Mouse (Mus musculus): ENCODE data around the gene Serpina3b. TPM values are rescaled to one million over a fixed set of nuclear protein-coding genes. Genes with fewer than 3 reads are reported as not detected.

The Serpina3b gene
- total RNA-seq, 1 experiment from 2014 or later, result 0.33 TPM

- no peak for DNase-seq
These were observed 47.8 kb downstream of the Serpina3b start for GRCm38 (mm10) chr12:104175636-104176035.

DNA sequence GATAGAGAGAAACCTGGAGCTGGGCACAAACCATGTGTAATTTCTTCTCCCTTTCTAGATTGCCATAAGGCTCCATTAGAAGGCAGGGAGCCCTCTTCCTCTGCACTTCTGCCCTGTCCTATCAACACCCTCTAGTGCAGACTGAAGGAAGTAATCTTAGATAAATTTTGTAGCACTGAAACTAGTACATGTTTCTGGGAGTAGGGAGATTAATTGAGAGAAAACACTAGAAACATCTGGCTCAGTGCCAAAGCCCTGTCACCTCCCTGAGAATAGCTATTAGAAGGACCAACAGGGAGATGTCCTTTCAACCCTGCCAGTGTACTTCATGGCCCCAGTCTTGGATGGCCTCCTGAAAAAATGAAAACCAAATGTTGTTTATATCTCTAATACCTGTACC, 50.8 kb downstream of the Serpina3b start:
- DNase-seq, result no peak

- DNase-seq, result no peak
These were observed 51.2 kb downstream of the Serpina3b start for GRCm38 (mm10) chr12:104178987-104179386.

GRCm38 (mm10) chr12:104185046-104185445, 57.2 kb downstream of the Serpina3b start:
- DNase-seq, result no peak

- DNase-seq, result no peak
These were observed 58.3 kb downstream of the Serpina3b start for GRCm38 (mm10) chr12:104186041-104186581.

Other genes starting within 250 kb of the Serpina3b start
- 28.0 and 511 TPM in 2 replicates for gene Serpina1c, start 223.1 kb upstream of the Serpina3b start, total RNA-seq (2021)
- 11.5 and 101 TPM in 2 replicates for gene Serpina1e, start 169.0 kb upstream of the Serpina3b start, total RNA-seq (2021)
- gene Serpina11, start 138.0 kb upstream of the Serpina3b start, total RNA-seq (2021), result 0.98 and 14.5 TPM in 2 replicates
- 0.22 TPM in 1 of 2 replicates, not detected in the other for gene Serpina9, start 114.2 kb upstream of the Serpina3b start, total RNA-seq (2021)
- 0.11 and 0.48 TPM in 2 replicates for gene Serpina12, start 83.6 kb upstream of the Serpina3b start, total RNA-seq (2021)
- 0.30 TPM in 1 of 2 replicates, not detected in the other for gene Serpina5, start 26.9 kb upstream of the Serpina3b start, total RNA-seq (2021)
- not detected in 2 replicates for gene Serpina3a, start 15.3 kb upstream of the Serpina3b start, total RNA-seq (2021)
- 10.7 and 12.5 TPM in 2 replicates for gene Serpina3c, start 25.9 kb downstream of the Serpina3b start, total RNA-seq (2021)
- gene Serpina3f, start 86.5 kb downstream of the Serpina3b start, total RNA-seq (2021), result 0.67 and 2.2 TPM in 2 replicates
- gene Serpina3g, start 108.2 kb downstream of the Serpina3b start, total RNA-seq (2021), result 5.2 and 20.1 TPM in 2 replicates
- gene Serpina3i, start 135.1 kb downstream of the Serpina3b start, total RNA-seq (2021), result 0.78 and 1.7 TPM in 2 replicates
- gene Serpina3j, start 186.6 kb downstream of the Serpina3b start, total RNA-seq (2021), result not detected in 2 replicates
- 22.0 and 379 TPM in 2 replicates for gene Serpina3k, start 210.5 kb downstream of the Serpina3b start, total RNA-seq (2021)
- 4.9 and 70.0 TPM in 2 replicates for gene Serpina3m, start 210.5 kb downstream of the Serpina3b start, total RNA-seq (2021)

All from adrenal gland, postnatal 14 days (tissue).